Mouse (Mus musculus) inflammation-experienced regulatory T-cells, adult 6 months (primary cell): ENCODE results near the gene Myo1b. TPM values are rescaled to one million over a fixed set of nuclear protein-coding genes. Genes with fewer than 3 reads are reported as not detected.

Experiments used
- ATAC-seq: one replicate; pipeline ENCODE4 v1.8.0; 2017
- polyA plus RNA-seq, 3 experiments: library from polyadenylated mRNA; unstranded; fragments of 100-300 nt; shearing (Covaris generic); gene quantifications; one replicate each; pipeline ENCODE4 v1.2.1; 2017

The Myo1b gene
- polyA plus RNA-seq: 1 to 10 TPM in 1 of 3 experiments, under 1 TPM in 1, not detected in 1; 0.41 to 1.3 TPM

- ATAC-seq: no peak
Measured at GRCm38 (mm10) chr1:51915576-51916156, at the start of gene Myo1b. TSS of gene Myo1b (minus strand) at chr1:51916071.

DNA sequence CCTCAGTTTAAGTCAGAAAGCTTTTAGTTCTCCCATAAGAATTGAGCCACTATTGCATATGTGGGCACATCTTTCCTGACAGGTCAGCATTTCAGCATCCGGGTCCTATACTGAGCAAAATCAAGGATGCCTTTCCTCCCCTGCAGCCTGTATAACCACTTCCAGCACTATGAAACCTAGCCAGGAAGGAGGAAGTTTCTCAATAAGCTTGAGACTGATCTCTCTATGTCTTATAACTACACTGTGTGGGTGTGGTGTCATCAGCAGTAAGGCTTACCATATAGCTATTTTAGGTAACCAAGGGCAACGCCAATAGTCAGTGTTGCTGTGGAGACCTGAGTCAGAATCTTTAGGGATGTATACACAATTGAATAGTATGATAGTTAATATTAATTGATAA, 48.8 kb upstream of the Myo1b start:
- ATAC-seq: no peak

- no peak for ATAC-seq
Measured at GRCm38 (mm10) chr1:51947116-51947515, 31.2 kb upstream of the Myo1b start.

GRCm38 (mm10) chr1:51944755-51945154, 28.9 kb upstream of the Myo1b start:
- ATAC-seq: no peak

DNA sequence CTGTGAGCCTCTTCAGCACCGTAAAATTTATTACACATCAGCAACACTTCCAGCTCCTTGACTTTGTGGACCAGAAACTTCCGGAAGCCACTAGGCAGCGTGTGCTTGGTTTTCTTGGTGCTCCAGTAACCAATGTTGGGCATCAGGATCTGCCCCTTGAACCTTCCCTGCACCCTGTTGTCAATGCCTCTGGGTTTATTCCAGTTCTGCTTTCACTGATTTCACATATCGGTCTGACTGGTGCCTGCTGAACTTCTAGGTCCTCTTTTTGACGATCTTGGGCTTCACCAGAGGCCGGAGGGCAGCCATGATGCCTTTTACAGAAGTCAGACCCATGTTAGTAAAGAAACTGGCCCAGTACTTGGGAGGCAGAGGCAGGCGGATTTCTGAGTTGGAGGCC, 22.5 kb upstream of the Myo1b start:
- ATAC-seq: no peak

GRCm38 (mm10) chr1:51935006-51935405, 19.1 kb upstream of the Myo1b start:
- peak; percentile 30 for ATAC-seq

- peak; percentile 84 for ATAC-seq
Measured at GRCm38 (mm10) chr1:51934176-51934924, 18.5 kb upstream of the Myo1b start.

DNA sequence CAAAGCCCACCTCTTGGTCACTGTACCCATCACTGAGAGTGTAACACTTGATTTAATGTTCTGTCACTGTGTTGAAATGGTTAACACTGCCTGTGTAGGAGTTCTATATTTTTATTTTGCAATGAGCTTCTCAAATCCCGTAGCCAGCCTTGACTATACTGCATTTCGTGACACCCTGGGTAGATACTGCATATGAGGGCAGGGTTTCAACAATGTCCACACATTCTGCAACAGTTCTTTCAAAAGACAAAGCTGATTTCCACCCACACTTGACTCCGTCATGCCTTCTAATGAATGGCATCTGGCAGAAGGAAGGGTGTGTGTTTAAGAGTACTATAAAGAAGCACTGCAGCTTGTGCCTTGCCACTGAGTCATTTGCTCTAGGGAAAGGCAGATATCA, 17.0 kb upstream of the Myo1b start:
- no peak for ATAC-seq

DNA sequence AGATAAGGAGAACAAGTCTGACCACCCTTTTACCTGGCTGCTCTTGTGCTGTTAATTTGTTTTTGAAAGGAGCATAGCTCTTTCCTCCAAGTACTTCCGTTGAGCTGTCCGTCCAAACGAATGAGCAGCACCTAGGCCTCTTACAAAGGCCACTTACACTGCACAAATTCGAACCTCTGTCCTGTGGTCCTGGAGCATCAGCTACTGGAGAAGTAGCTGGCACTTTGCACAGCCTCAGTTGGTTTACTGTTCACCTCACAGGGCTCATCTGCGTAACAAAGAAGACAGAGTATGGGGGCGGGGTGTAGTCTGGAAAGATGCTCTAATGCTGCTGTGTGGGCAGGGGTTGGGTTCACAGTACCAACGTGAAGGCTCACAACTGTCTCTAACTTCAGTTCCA, 15.7 kb upstream of the Myo1b start:
- no peak for ATAC-seq

DNA sequence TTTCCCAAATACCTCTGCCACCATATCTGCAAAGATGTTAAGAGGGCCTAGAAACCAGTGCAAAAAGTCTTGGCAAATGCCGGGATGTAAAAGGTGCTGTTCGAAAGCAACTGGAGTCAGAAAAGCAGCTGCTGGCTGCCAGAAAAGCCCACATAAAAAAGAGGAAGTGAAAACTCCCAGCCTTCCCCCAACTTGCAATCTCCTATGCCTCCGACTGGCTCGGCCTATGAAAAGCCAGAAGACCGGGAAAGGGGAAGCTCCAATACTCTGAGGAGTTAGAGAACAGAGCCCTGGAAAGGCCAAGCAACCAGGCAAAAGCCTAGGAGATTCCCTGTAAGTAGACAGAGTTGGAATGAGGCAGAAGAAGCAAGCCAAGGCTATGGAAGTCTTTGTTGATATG, 14.7 kb upstream of the Myo1b start:
- ATAC-seq: no peak

GRCm38 (mm10) chr1:51929557-51929956, 13.7 kb upstream of the Myo1b start:
- ATAC-seq: no peak

- no peak for ATAC-seq
Measured at GRCm38 (mm10) chr1:51922820-51923219, 6.9 kb upstream of the Myo1b start.

DNA sequence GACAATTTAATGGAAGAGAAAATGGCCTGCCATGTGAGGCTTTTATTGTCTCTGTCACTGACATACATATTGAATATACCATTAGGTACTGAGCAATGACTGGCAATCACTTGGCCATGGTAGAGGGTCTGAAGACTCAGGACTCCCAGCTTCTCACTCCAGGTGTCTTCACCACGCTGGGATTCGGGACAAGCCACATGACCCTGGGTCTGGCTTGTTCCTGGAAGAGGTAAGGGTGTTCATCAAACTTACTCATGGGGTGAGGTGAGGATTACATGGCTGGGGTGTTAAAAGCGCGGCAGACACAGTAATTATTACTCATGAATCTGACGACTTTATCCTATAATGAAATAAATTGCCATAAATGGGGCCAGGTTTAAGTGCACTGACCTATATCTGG, 405 bp upstream of the Myo1b start:
- ATAC-seq: no peak

DNA sequence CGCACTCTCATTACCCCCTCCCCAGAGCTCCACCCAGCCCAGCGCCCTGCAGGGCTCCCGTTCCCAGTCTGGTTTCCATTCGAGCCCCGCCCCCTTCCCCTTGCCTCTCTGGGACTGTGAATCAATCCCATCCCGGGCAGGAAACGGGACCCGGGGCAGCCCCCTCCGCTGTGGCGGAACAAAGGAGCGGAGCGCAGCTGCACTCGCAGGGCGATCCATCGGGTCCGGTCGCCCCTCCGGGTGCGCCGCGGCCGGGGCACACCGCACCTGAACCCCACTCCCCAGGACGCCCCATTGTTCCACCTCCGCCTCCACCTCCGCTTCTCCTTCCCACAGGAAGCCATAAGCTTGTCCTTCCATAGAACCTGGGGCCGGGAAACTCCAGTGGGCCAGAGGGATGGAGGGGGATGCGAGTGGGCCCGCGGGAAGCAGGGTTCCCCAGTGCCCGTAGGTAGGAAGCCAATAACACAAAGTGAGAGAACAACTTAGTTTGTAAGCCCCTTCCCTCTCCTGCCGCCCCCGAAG, 758 bp downstream of the Myo1b start:
- no peak for ATAC-seq

DNA sequence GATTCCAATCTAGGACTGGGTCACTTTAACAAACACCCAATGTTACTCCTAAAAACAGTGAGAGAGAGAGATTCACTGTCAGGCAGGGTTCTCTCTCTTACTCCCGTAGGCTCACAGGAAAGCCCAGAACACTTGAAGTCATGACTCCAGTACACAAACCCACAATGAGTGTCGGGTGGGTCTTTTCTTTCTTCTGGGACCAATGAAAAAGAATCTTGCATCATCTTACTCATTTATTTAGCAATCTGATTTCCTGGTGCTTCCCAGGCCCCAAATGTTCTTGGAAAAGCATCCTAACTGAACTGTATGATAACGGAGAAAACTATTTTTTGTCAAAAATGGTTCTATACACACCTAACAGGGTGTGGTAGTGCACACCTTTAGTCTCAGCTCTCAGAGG, 1.8 kb downstream of the Myo1b start:
- no peak for ATAC-seq

GRCm38 (mm10) chr1:51913071-51913814, 2.6 kb downstream of the Myo1b start:
- no peak for ATAC-seq

DNA sequence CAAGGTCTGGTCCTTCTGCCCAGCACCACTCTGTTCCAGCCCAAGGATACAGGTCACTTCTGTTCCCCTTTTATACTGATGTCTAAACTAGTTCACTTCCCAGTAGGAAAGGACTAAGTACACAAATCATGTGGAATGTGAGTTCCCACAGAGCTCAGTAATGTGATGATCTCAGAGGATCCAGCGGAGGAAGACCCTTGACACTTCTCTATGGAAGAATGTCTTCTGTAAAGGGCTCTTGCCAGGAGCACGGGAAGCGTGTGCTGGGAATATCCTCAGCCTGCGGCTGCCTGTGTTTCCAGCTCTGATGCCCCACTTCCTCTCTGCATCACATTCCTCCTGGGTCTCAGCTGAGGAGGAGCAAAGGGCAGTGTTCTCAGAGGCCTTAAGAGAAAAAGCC, 4.5 kb downstream of the Myo1b start:
- ATAC-seq: no peak

- no peak for ATAC-seq
Measured at GRCm38 (mm10) chr1:51909204-51909603, 6.7 kb downstream of the Myo1b start.

DNA sequence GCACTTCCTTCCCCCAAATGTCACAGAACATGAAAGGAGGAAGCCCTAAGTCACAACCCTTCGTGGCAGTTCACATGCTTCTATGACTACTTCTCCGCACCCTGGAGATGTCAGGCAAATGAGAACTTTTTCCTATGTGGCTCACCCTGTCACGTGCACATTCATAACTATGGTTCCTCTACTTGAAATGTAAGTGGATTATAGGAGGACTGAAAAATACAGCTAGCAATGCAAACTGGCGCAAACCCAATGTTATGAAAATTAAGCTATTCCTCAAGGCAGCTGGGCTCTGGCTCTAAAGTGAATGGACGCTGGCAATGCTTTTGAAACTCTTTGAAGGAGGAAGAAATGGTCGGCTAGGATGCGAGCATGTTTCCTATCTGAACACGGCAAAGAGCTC, 8.1 kb downstream of the Myo1b start:
- ATAC-seq: no peak

- no peak for ATAC-seq
Measured at GRCm38 (mm10) chr1:51906206-51906906, 9.5 kb downstream of the Myo1b start.

- ATAC-seq: no peak
Measured at GRCm38 (mm10) chr1:51905073-51905472, 10.8 kb downstream of the Myo1b start.

- ATAC-seq: no peak
Measured at GRCm38 (mm10) chr1:51897160-51897572, 18.7 kb downstream of the Myo1b start.

DNA sequence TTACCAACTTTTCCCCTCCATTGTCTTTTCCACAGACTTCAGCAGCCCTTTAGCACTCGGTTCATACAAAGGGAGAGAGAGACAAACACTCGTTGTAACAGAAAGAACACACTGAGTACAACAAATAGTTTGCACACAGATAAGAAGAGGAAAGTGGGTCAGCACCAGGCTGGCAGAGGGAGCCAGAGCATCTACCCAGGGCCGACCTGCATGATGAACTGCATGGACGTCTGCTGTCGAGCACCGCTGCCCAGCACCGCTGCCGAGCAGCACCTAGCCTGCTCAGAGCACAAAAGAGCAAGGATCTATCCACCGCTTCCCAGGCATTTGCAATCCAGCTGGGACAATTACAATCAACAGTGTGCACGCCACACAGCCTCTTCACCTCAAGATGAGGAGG, 19.9 kb downstream of the Myo1b start:
- ATAC-seq: no peak
